Mouse (Mus musculus) heart, postnatal 0 days (tissue): ENCODE measurements around the gene Aldh1a2.

Source experiments
- CTCF ChIP-seq: IDR thresholded peaks from 2 replicates; pipeline ENCODE4 v1.5.1; 2016; ENCODE audit warnings: antibody characterized with exemption, control low read depth, low read depth
- EP300 ChIP-seq: IDR thresholded peaks from 2 replicates; pipeline ENCODE4 v1.6.1; 2016; ENCODE audit warnings: antibody characterized with exemption, low read depth

- TF ChIP-seq CTCF (no peak), EP300 (no peak)
Observed at GRCm38 (mm10) chr9:71209299-71209698, 6.3 kb upstream of the Aldh1a2 start.
